Mouse (Mus musculus) CH12.LX (cell line): ENCODE data around the gene Tmed4. TPM values are rescaled to one million over a fixed set of nuclear protein-coding genes. Genes with fewer than 3 reads are reported as not detected.

Source experiments
- DNase-seq: peaks from one replicate; pipeline ENCODE4 v3.0.0-alpha.2; 2013; ENCODE audit errors: extremely low read depth
- H3K27ac ChIP-seq: 2 replicates; pipeline ENCODE4 v1.5.1; 2012; ENCODE audit warnings: low read depth, mild to moderate bottlenecking, control low read depth, moderate library complexity; ENCODE audit not compliant: insufficient read depth
- H3K27me3 ChIP-seq: replicated peaks from 2 replicates; pipeline ENCODE3; 2012; ENCODE audit warnings: inconsistent platforms
- H3K36me3 ChIP-seq, 2 experiments: replicated peaks in 1 of 2; 2 replicates each; pipeline versions ENCODE3 to v1.6.1; 2012; ENCODE audit warnings: inconsistent platforms in 1 of 2, low read length in 1 of 2, mild to moderate bottlenecking in 1 of 2, mixed read lengths in 1 of 2, moderate library complexity in 1 of 2; ENCODE audit not compliant: control insufficient read depth in 1 of 2, insufficient read depth in 1 of 2
- H3K4me1 ChIP-seq, 2 experiments: 2 replicates each; pipeline ENCODE4 v1.6.1; 2012; ENCODE audit warnings: inconsistent platforms in 1 of 2, moderate library complexity in 1 of 2; ENCODE audit not compliant: insufficient read depth in 2 of 2, control insufficient read depth in 1 of 2
- H3K4me2 ChIP-seq: 2 replicates; pipeline ENCODE4 v1.6.1; 2012; ENCODE audit warnings: low read depth, mild to moderate bottlenecking, control low read depth; ENCODE audit not compliant: poor library complexity, insufficient read depth, severe bottlenecking
- H3K4me3 ChIP-seq, 3 experiments: fragments of 150-350 bp in 1 of 3; sonication (generic) in 1 of 3; replicated peaks in 1 of 3; 2 replicates each; pipeline versions ENCODE3 to v1.5.1; 2011 to 2012; ENCODE audit warnings: low read depth in 2 of 3, low read length in 2 of 3, mild to moderate bottlenecking in 2 of 3, moderate library complexity in 2 of 3, control low read depth in 1 of 3, improper control_type of control experiment in 1 of 3, inconsistent platforms in 1 of 3, mixed read lengths in 1 of 3; ENCODE audit not compliant: poor library complexity in 1 of 3
- H3K79me2 ChIP-seq: replicated peaks from 2 replicates; pipeline ENCODE4 v1.6.1; 2012; ENCODE audit warnings: mild to moderate bottlenecking, moderate library complexity; ENCODE audit not compliant: control insufficient read depth, poor library complexity, insufficient read depth, severe bottlenecking; ENCODE audit errors: extremely low read depth
- H3K9ac ChIP-seq: 2 replicates; pipeline ENCODE4 v1.6.1; 2012; ENCODE audit warnings: low read depth, mild to moderate bottlenecking, control low read depth, moderate library complexity; ENCODE audit not compliant: insufficient read depth
- H3K9me3 ChIP-seq: replicated peaks from 2 replicates; pipeline ENCODE3; 2012; ENCODE audit warnings: low read length, inconsistent platforms, mixed read lengths
- BHLHE40 ChIP-seq: IDR thresholded peaks from 2 replicates; pipeline ENCODE4 v1.6.1; 2011; ENCODE audit warnings: mild to moderate bottlenecking, low read depth, low read length, improper control_type of control experiment
- CHD2 ChIP-seq: IDR thresholded peaks from 2 replicates; pipeline ENCODE4 v1.6.1; 2011; ENCODE audit warnings: low read length, improper control_type of control experiment
- CTCF ChIP-seq, 2 experiments: IDR thresholded peaks in 1 of 2; conservative IDR thresholded peaks in 1 of 2; 2 replicates each; pipeline ENCODE4 v1.5.1; 2011 to 2012; ENCODE audit warnings: low read depth in 2 of 2, low read length in 2 of 2, improper control_type of control experiment in 1 of 2, inconsistent platforms in 1 of 2, mild to moderate bottlenecking in 1 of 2, moderate library complexity in 1 of 2
- E2F4 ChIP-seq: IDR thresholded peaks from 2 replicates; pipeline ENCODE4 v1.6.1; 2011; ENCODE audit warnings: low read depth, low read length, improper control_type of control experiment; ENCODE audit not compliant: insufficient replicate concordance
- ETS1 ChIP-seq: conservative IDR thresholded peaks from 2 replicates; pipeline ENCODE4 v1.6.1; 2012; ENCODE audit warnings: low read depth, mild to moderate bottlenecking, inconsistent platforms, low read length, improper control_type of control experiment, moderate library complexity
- HCFC1 ChIP-seq: IDR thresholded peaks from 2 replicates; pipeline ENCODE4 v1.6.1; 2012; ENCODE audit warnings: low read depth, mild to moderate bottlenecking, inconsistent platforms, low read length, improper control_type of control experiment
- IRF4 ChIP-seq: IDR thresholded peaks from 2 replicates; pipeline ENCODE4 v1.6.1; 2014; ENCODE audit warnings: low read depth, mild to moderate bottlenecking, inconsistent platforms, low read length, improper control_type of control experiment
- JUN ChIP-seq: IDR thresholded peaks from 2 replicates; pipeline ENCODE4 v1.6.1; 2011; ENCODE audit warnings: low read depth, mild to moderate bottlenecking, low read length, improper control_type of control experiment, moderate library complexity; ENCODE audit not compliant: insufficient read depth
- JUND ChIP-seq: conservative IDR thresholded peaks from 2 replicates; pipeline ENCODE4 v1.6.1; 2011; ENCODE audit warnings: low read depth, low read length, improper control_type of control experiment
- MAFK ChIP-seq: IDR thresholded peaks from 2 replicates; pipeline ENCODE4 v1.6.1; 2011; ENCODE audit warnings: low read length, improper control_type of control experiment; ENCODE audit not compliant: insufficient replicate concordance
- MAX ChIP-seq: IDR thresholded peaks from 2 replicates; pipeline ENCODE4 v1.6.1; 2011; ENCODE audit warnings: low read length, improper control_type of control experiment
- MAZ ChIP-seq: IDR thresholded peaks from 2 replicates; pipeline ENCODE4 v1.6.1; 2012; ENCODE audit warnings: low read depth, mild to moderate bottlenecking, inconsistent platforms, low read length, improper control_type of control experiment, moderate library complexity
- MEF2A ChIP-seq: IDR thresholded peaks from 2 replicates; pipeline ENCODE4 v1.6.1; 2014; ENCODE audit warnings: low read depth, mild to moderate bottlenecking, inconsistent platforms, low read length, improper control_type of control experiment, borderline replicate concordance
- MXI1 ChIP-seq: IDR thresholded peaks from 2 replicates; pipeline ENCODE4 v1.6.1; 2011; ENCODE audit warnings: mild to moderate bottlenecking, low read depth, low read length, improper control_type of control experiment
- NELFE ChIP-seq: IDR thresholded peaks from 2 replicates; pipeline ENCODE4 v1.6.1; 2011; ENCODE audit warnings: low read depth, low read length, improper control_type of control experiment
- RAD21 ChIP-seq: IDR thresholded peaks from 2 replicates; pipeline ENCODE4 v1.6.1; 2011; ENCODE audit warnings: low read depth, mild to moderate bottlenecking, low read length, improper control_type of control experiment, moderate library complexity
- RCOR1 ChIP-seq: conservative IDR thresholded peaks from 2 replicates; pipeline ENCODE4 v1.6.1; 2012; ENCODE audit warnings: low read depth, mild to moderate bottlenecking, inconsistent platforms, low read length, improper control_type of control experiment
- SMC3 ChIP-seq: IDR thresholded peaks from 2 replicates; pipeline ENCODE4 v1.6.1; 2011; ENCODE audit warnings: low read depth, low read length, improper control_type of control experiment
- TBP ChIP-seq: conservative IDR thresholded peaks from 2 replicates; pipeline ENCODE4 v1.6.1; 2011; ENCODE audit warnings: low read depth, low read length, improper control_type of control experiment
- UBTF ChIP-seq: IDR thresholded peaks from 2 replicates; pipeline ENCODE4 v1.6.1; 2012; ENCODE audit warnings: low read depth, mild to moderate bottlenecking, inconsistent platforms, low read length, improper control_type of control experiment, moderate library complexity
- USF2 ChIP-seq: conservative IDR thresholded peaks from 2 replicates; pipeline ENCODE4 v1.6.1; 2011; ENCODE audit warnings: low read depth, low read length, improper control_type of control experiment
- ZC3H11A ChIP-seq: IDR thresholded peaks from 2 replicates; pipeline ENCODE4 v1.6.1; 2012; ENCODE audit warnings: low read depth, mild to moderate bottlenecking, inconsistent platforms, low read length, improper control_type of control experiment
- dilution Hi-C: fragments of 300-500 bp; cut with MboI; formaldehyde crosslinking; loops from 2 replicates; pipeline ENCODE4 v1.14.3; 2020; ENCODE audit warnings: low sequenced_read_pairs; ENCODE audit not compliant: extremely low pct_unique_long_range_greater_than_20kb, extremely low pct_ligation_motif_present
- in situ Hi-C: fragments of 300-500 bp; cut with MboI; formaldehyde crosslinking; loops from 3 replicates; pipeline ENCODE4 v1.14.3; 2019; ENCODE audit warnings: low sequenced_read_pairs, low pct_ligation_motif_present, low pct_unique_long_range_greater_than_20kb, mixed read lengths
- polyA plus RNA-seq: library from polyadenylated mRNA; unstranded; fragments of >175 nt; gene quantifications from 2 replicates; pipeline ENCODE4 v1.2.1, GENCODE M21; 2012; ENCODE audit warnings: low read depth; ENCODE audit not compliant: insufficient read length
- total RNA-seq, 2 experiments: library from RNA; depleted of rRNA; stranded (reverse); fragments of 300-350 nt in 1 of 2; fragments of >200 nt in 1 of 2; gene quantifications; 2 replicates each; pipeline ENCODE4 v1.2.3; 2012 to 2014

Tmed4 gene
- total and polyA plus RNA-seq, 3 experiments, result 50.6 to 59.9 (median 54.1) TPM

GRCm38 (mm10) chr11:6296077-6296476 lies 21.4 kb upstream of the Tmed4 start:
- dilution Hi-C loops, result no loop called here
- H3K9me3 ChIP-seq, result no peaks in the 10 kb centered on the region
- no peak overlapping the region for H3K4me3 ChIP-seq
- no peak overlapping the region for H3K4me2 ChIP-seq
- no peak for DNase-seq
- TF ChIP-seq E2F4, result no peak
- TF ChIP-seq MAFK, result 0 out of 2 replicates have a peak, but pooled peaks have one; percentile 49
- TF ChIP-seq, all 38 proteins: peak for 1
- Histone ChIP-seq H3K79me2 (peaks cover 56% of the 10 kb centered on the region), H3K9ac (no peak overlapping the region), H3K27ac (no peak overlapping the region), H3K4me1 (peaks cover 6 to 30% of the 10 kb centered on the region in 2 experiments; a peak in 3 of 4 replicates), H3K27me3 (no peaks in the 10 kb centered on the region), H3K36me3 (peaks cover 38 to 58% of the 10 kb centered on the region in 2 experiments)
- in situ Hi-C loops, result no loop called here

GRCm38 (mm10) chr11:6294632-6295031 lies 20.0 kb upstream of the Tmed4 start:
- dilution Hi-C loops (no loop called here), in situ Hi-C loops (no loop called here)
- Histone ChIP-seq H3K4me2 (no peak overlapping the region), H3K4me3 (no peak overlapping the region), H3K4me1 (peaks cover 6 to 34% of the 10 kb centered on the region in 2 experiments; a peak in 3 of 4 replicates), H3K36me3 (peaks cover 29 to 44% of the 10 kb centered on the region in 2 experiments), H3K27ac (no peak overlapping the region), H3K79me2 (peaks cover 56% of the 10 kb centered on the region), H3K27me3 (no peaks in the 10 kb centered on the region), H3K9me3 (no peaks in the 10 kb centered on the region), H3K9ac (no peak overlapping the region)
- DNase-seq, result no peak
- TF ChIP-seq SMC3, result no peak

- TF ChIP-seq RCOR1 (no peak), CTCF (conservative IDR thresholded peaks at IDR 0.05 in 1 of 2, IDR thresholded peaks at IDR 0.05 in 1 of 2; ENCODE audit: low read depth in 2 of 2, low read length in 2 of 2) (no peak), NELFE (no peak), MAX (no peak), HCFC1 (no peak), IRF4 (no peak), JUN (no peak), USF2 (no peak), MEF2A (no peak), CHD2 (no peak), SMC3 (no peak), TBP (no peak), ZC3H11A (no peak), ETS1 (no peak), RAD21 (no peak), MAZ (no peak), UBTF (no peak), JUND (no peak), BHLHE40 (no peak), MXI1 (no peak)
- in situ Hi-C loops (no loop called here), dilution Hi-C loops (no loop called here)
- Histone ChIP-seq H3K9ac (no peak overlapping the region), H3K36me3 (peaks cover 19 to 34% of the 10 kb centered on the region in 2 experiments), H3K4me3 (peak overlapping the region in 1 of 3 experiments; percentile 72), H3K27ac (no peak overlapping the region), H3K4me2 (no peak overlapping the region), H3K4me1 (peaks cover 6 to 34% of the 10 kb centered on the region in 2 experiments; a peak in 3 of 4 replicates), H3K9me3 (no peaks in the 10 kb centered on the region), H3K27me3 (no peaks in the 10 kb centered on the region), H3K79me2 (peaks cover 52% of the 10 kb centered on the region)
- no peak for DNase-seq
Measured at GRCm38 (mm10) chr11:6293601-6294000, 18.9 kb upstream of the Tmed4 start.
